Mouse (Mus musculus) liver, adult 2 months (tissue): ENCODE data around the gene Ggact.

Experiments used
- CTCF ChIP-seq: fragments of 200-500 bp; IDR thresholded peaks from 2 replicates; pipeline ENCODE4 v1.5.1; 2011; ENCODE audit warnings: low read depth, low read length, control low read depth
- POLR2A ChIP-seq: fragments of 200-500 bp; IDR thresholded peaks from 2 replicates; pipeline ENCODE4 v1.6.1; 2011; ENCODE audit warnings: low read length, control low read depth; ENCODE audit not compliant: insufficient read depth; ENCODE audit errors: extremely low read depth

- no peak for TF ChIP-seq CTCF
- no peak for TF ChIP-seq POLR2A
Observed at GRCm38 (mm10) chr14:122876723-122877122, 36.8 kb downstream of the Ggact start.
